Comparison of ENCODE assay signal across 16 mouse cellular contexts in genomic region chr6:15294081-15294480, GRCm38 (mm10).
"Had no signal": no experiment of that assay in that cellular context is flagged by ENCODE, and none has a peak within 500 bp of the region (broad histone marks: within the 10 kb centered on the region; RNA-seq: fewer than 3 reads in every experiment).

No protein-coding gene starts in this region.

- H3K9me3 ChIP-seq: heart, embryonic 10.5 days; heart, embryonic 12.5 days; heart, embryonic 13.5 days; heart, embryonic 15.5 days; hindbrain, embryonic 10.5 days; hindbrain, embryonic 12.5 days; hindbrain, embryonic 13.5 days; hindbrain, embryonic 15.5 days; kidney, embryonic 15.5 days had no signal

- H3K36me3 ChIP-seq: heart, embryonic 10.5 days; heart, embryonic 12.5 days; heart, embryonic 13.5 days; heart, embryonic 15.5 days; hindbrain, embryonic 10.5 days; hindbrain, embryonic 12.5 days; hindbrain, embryonic 13.5 days; hindbrain, embryonic 15.5 days; kidney, embryonic 15.5 days had no signal

- H3K27ac ChIP-seq: heart, embryonic 10.5 days; heart, embryonic 13.5 days; heart, embryonic 15.5 days; hindbrain, embryonic 10.5 days; hindbrain, embryonic 12.5 days; hindbrain, embryonic 13.5 days; hindbrain, embryonic 14.5 days; hindbrain, embryonic 15.5 days; hindbrain, postnatal 0 days; kidney, embryonic 15.5 days; kidney, postnatal 0 days; layer of hippocampus, adult 2 months; left cerebral cortex, adult 2 months had no signal

- H3K4me3 ChIP-seq: heart, embryonic 10.5 days; heart, embryonic 12.5 days; heart, embryonic 13.5 days; heart, embryonic 15.5 days; hindbrain, embryonic 10.5 days; hindbrain, embryonic 12.5 days; hindbrain, embryonic 13.5 days; hindbrain, embryonic 15.5 days; kidney, embryonic 15.5 days; layer of hippocampus, adult 2 months; left cerebral cortex, adult 2 months had no signal

- H3K27me3 ChIP-seq: heart, embryonic 12.5 days; heart, embryonic 13.5 days; heart, embryonic 15.5 days; hindbrain, embryonic 12.5 days; hindbrain, embryonic 13.5 days; hindbrain, embryonic 15.5 days; kidney, embryonic 15.5 days had no signal

- ATAC-seq: hindbrain, postnatal 0 days; inflammation-experienced regulatory T-cells, adult 6 months had no signal

- H3K9ac ChIP-seq: heart, embryonic 12.5 days; heart, embryonic 13.5 days; heart, embryonic 15.5 days; hindbrain, embryonic 12.5 days; hindbrain, embryonic 13.5 days; hindbrain, embryonic 14.5 days; hindbrain, embryonic 15.5 days; kidney, embryonic 15.5 days had no signal

- H3K4me2 ChIP-seq: heart, embryonic 11.5 days; heart, embryonic 12.5 days; heart, embryonic 13.5 days; heart, embryonic 15.5 days; hindbrain, embryonic 12.5 days; hindbrain, embryonic 13.5 days; hindbrain, embryonic 14.5 days; hindbrain, embryonic 15.5 days; kidney, embryonic 15.5 days had no signal

- H3K4me1 ChIP-seq: heart, embryonic 10.5 days; heart, embryonic 12.5 days; heart, embryonic 15.5 days; hindbrain, embryonic 10.5 days; hindbrain, embryonic 12.5 days; hindbrain, embryonic 13.5 days; hindbrain, embryonic 15.5 days; kidney, embryonic 15.5 days had no signal
